Mouse (Mus musculus) Patski (cell line): ENCODE measurements at regions not wholly inside any gene's neighbourhood (a gene's known extent, or its start where the extent isn't known, plus 50 kb on each side); places are given as distances from the start of the nearest gene placed in this dataset.
A peak's percentile ranks its signal among the peaks of the same experiment; 100 is the strongest.
"Not testable (repeated sequence)": the region's sequence is repeated elsewhere in the genome, so short reads cannot be mapped to it uniquely, and the experiment has no call there.

ENCODE experiments used
- ATAC-seq: fragments of 100-300 bp; one replicate; pipeline ENCODE4 v1.8.0; 2021
- CTCF ChIA-PET: fragments of 350-600 bp; sonication (Branson Sonifier 250); formaldehyde crosslinking; loops from one replicate; lab custom pipeline; 2022; ENCODE audit warnings: inconsistent platforms; lab: Charles Lee
- POLR2A ChIA-PET: fragments of 350-600 bp; sonication (Branson Sonifier 250); formaldehyde crosslinking; loops from one replicate; lab custom pipeline; 2022; ENCODE audit warnings: antibody characterized with exemption, inconsistent platforms; lab: Charles Lee
- DNase-seq: peaks from one replicate; pipeline ENCODE4 v3.0.0-alpha.2; 2011; ENCODE audit warnings: low read depth, low spot score
- H3K27me3 ChIP-seq: fragments of 371-371 bp; one replicate; pipeline ENCODE4 v1.5.1; 2021
- CTCF ChIP-seq: fragments of 100-300 bp; IDR thresholded peaks from one replicate; pipeline ENCODE4 v1.5.1; 2021
- in situ Hi-C: fragments of 300-500 bp; cut with MboI; formaldehyde crosslinking; loops from 3 replicates; pipeline ENCODE4 v1.11.1; 2018; ENCODE audit warnings: low pct_unique_long_range_greater_than_20kb, mixed read lengths

DNA sequence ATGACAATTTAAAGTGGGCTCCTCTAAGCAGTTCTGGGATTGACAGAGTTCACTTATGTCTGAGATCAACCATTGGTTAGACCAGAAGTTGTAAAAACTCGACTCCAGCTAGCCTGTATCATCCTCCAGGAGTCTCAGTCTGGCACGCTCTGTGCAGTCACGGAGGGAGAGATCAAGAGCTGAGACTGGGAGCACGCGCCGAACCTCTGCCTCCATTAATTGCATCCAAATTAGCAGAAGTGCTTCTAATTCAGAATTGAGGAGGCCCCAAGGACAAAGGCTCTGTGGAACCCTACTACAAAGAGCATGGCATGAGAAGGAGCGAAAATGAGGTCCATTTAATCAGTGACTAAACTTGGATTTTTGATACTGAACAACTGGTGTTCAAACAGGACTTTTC lies 406.9 kb downstream of the Dad1 start:
- CTCF ChIA-PET, result interaction anchor here (0.7 kb wide), 1 partner anchor 8 kb away, joined by 3 read pairs; no protein-coding TSS in a partner anchor
- in situ Hi-C loops, result no loop called here
- ATAC-seq, result no peak
- H3K27me3 ChIP-seq, result no peaks in the 10 kb centered on the region
- POLR2A ChIA-PET, result no interaction called here
- no peak for TF ChIP-seq CTCF
- no peak for DNase-seq

DNA sequence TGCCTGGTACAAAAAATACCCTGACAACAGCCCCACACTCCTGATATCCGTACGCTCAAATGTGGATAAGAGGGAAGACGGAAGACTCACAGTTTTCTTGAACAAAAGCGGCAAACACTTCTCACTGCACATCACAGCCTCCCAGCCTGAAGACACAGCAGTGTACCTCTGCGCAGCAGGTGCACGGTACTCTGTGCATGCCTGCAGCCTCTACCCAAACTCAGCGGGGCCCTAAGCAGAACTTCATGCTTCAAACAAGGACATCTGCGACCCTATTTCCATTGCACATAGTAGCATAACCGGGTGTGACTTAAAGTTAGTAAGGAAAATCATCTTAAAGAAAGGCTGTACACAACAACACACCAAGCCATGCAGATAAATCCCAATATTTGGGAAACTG lies 408.3 kb downstream of the Dad1 start:
- ChIA-PET CTCF (no interaction called here), POLR2A (no interaction called here)
- no peak for TF ChIP-seq CTCF
- DNase-seq (no peak), ATAC-seq (no peak)
- in situ Hi-C loops, result no loop called here
- H3K27me3 ChIP-seq, result no peaks in the 10 kb centered on the region

DNA sequence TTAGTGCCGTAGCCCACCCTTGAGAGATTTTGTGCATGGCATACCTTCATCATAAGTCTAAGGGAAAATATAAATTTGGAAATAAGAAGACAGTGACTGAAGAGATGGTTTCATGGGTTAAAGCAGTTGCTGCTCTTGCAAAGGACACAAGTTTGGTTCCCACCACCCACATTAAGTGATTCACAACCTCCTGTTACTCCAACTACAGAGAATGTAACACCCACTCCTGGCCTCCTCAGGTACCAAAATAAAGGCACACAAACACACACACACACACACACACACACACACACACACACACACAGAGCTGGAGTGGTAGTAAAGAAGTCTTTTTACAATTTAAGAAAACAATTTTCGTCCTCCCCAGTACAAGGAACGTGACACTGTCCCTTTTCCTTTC lies 421.4 kb downstream of the Dad1 start:
- CTCF ChIA-PET, result no interaction called here
- in situ Hi-C loops, result no loop called here
- POLR2A ChIA-PET, result no interaction called here

DNA sequence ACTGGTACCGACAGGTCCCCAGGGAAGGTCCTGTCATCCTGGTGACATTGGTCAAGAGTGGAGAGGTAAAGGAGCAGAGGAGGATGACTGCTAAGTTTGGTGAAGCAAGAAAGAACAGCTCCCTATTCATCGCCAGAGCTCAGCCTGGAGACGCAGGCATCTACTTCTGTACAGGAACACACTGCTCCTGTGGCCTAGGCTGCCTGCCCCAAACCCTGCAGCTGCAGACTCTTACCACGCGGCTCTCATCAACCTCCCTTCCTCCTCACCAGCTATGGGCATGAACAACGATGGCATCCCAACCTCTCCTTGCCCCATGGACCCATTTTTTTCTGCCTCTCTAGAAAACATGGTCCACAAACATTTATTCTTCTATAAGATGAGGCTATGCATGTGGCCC lies 422.3 kb downstream of the Dad1 start:
- DNase-seq, result no peak
- in situ Hi-C loops, result no loop called here
- CTCF ChIA-PET, result no interaction called here
- TF ChIP-seq CTCF, result no peak
- H3K27me3 ChIP-seq, result no peaks in the 10 kb centered on the region
- no peak for ATAC-seq
- POLR2A ChIA-PET, result no interaction called here

More for the DNA sequence above, 421.4 kb downstream of the Dad1 start:
- ATAC-seq (no peak), DNase-seq (no peak)
- TF ChIP-seq CTCF, result no peak
- no peaks in the 10 kb centered on the region for H3K27me3 ChIP-seq

DNA sequence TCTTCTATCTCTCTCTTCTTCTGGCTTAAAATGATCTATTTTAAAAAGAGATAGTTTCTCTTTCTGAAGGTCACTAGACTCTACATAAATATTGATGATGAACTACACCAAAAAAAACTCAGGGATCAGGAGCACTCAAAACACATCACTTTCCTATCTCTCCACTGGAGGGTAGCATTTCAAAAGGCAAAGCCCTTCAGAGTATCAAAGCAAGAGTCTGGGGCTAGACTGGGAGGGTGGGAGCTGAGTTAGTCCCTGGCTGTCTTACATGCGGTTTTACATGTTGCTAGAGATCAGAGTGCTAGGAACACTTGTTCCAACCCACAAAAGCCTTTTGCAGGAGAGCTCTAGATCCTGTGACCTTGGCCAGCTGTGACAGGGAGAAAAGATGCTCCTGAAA lies 423.2 kb downstream of the Dad1 start:
- H3K27me3 ChIP-seq, result no peaks in the 10 kb centered on the region
- in situ Hi-C loops, result no loop called here
- ChIA-PET POLR2A (no interaction called here), CTCF (no interaction called here)
- DNase-seq, result no peak
- ATAC-seq, result no peak
- TF ChIP-seq CTCF, result no peak

DNA sequence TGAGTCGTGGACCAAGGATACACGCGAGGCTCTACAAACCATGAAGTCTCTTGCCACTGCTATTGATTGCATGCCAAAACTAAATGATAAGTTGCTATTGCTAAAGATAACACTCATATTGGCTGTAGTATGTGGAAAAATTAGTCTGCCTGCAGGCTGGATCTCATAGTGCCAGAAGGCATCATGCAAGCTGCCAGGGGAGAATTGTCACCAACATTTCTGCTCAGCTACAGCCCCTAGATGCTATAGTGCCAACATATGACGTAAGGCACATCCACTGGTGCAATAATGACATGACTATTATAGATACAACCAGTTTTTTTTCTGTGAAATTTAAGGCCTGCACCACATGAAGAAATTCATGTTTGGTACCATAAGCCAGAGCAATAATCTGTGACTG lies 427.1 kb downstream of the Dad1 start:
- POLR2A ChIA-PET, result no interaction called here
- TF ChIP-seq CTCF, result no peak
- no peak for ATAC-seq
- in situ Hi-C loops, result no loop called here
- H3K27me3 ChIP-seq, result no peaks in the 10 kb centered on the region
- no peak for DNase-seq
- CTCF ChIA-PET, result interaction anchor here (1.0 kb wide), 1 partner anchor 21 kb away, joined by 3 read pairs; no protein-coding TSS in a partner anchor

DNA sequence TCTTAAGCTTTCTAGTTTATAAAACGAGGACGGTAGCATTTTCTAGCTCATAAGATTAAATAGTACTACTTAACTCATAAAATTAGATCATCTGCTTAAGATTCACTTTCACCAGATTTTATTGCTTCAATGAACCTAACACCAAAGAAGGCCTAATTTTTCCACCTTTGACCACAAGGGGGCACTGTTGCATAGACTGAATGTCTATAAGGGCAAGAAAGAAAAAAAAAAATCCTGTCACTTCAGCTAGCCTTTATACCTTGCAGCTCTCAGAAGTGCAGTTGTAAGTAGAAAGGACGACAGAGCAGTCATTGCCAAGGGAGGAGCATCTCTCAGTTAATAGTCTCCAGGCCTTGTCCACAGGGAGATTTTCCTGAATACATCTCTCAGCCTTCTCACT lies 447.7 kb downstream of the Dad1 start:
- TF ChIP-seq CTCF, result peak; percentile 42
- ChIA-PET CTCF (interaction anchor here (0.8 to 1.4 kb wide), 4 partner anchors 9 to 21 kb away, joined by 3 to 5 read pairs (median 4); no protein-coding TSS in a partner anchor), POLR2A (no interaction called here)
- DNase-seq (no peak), ATAC-seq (no peak)
- in situ Hi-C loops, result no loop called here
- H3K27me3 ChIP-seq, result no peaks in the 10 kb centered on the region

DNA sequence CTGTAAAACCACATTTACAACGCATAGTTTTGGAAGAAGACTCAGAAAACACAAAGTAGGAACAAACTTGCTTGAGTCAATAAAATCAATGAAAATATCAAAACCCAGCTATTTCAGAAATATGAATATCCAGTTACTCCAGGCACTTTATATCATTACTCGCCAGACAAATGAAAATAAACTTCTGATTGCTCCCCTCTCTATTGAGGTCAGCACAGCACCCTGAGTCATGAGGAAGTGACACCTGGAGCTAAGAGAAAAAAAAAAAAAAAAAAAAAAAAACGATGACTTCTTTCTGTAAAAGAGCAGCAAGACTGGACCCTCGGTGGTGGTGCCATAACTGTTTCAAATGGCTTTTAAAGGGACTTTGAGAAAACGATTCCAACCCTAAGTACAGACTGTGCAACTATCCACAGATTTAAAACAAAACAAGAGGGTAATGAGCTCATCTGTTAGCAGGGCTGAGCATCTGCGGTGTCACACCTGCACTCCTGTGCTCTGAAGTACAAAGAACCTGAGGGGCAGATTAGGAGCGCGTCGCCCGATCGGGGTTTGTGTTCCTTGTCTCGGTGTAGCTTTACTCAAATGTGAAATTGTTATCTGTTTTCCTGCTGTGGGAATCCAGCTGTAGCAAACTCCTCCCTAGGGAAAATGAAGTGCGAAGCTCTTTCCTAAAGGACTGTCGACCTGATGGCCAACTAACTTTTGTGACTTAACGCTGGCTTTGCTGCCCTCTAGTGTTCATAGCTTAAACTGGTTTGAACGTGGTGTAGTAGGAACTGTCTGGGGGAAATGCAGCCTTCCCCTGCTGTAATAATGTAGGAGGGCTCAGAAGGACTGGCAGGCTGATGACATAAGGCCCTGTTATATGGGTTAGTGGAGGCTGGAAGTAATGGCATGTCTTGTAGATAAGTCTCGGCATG lies 449.9 kb downstream of the Dad1 start:
- no peaks in the 10 kb centered on the region for H3K27me3 ChIP-seq
- CTCF ChIA-PET, result interaction anchor here (0.8 to 1.5 kb wide), 10 partner anchors 9 to 260 kb away, joined by 3 to 7 read pairs (median 3); no protein-coding TSS in a partner anchor
- ATAC-seq (peak; percentile 88), DNase-seq (peak; percentile 19)
- in situ Hi-C loops, result no loop called here
- TF ChIP-seq CTCF, result peak; percentile 68
- POLR2A ChIA-PET, result no interaction called here

DNA sequence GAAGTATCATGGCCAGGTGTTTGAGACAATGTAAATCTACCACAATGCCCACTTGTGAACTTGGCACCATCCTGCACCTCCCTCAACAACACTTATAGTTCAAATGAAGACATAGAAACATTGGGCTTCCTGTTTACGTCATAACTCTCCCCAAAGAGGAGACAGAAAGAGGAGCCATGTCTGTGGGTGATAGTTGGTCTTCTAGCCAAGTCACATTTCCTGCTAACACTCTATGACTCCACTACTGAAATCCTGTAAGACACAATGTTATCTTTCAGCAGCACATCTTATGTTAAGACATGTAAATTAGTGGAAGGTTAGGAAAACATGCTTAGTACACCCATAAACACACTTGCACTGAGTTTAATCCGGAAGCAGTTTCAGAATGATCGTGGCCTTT lies 451.4 kb downstream of the Dad1 start:
- TF ChIP-seq CTCF, result no peak
- ChIA-PET POLR2A (no interaction called here), CTCF (no interaction called here)
- ATAC-seq (no peak), DNase-seq (no peak)
- in situ Hi-C loops, result no loop called here
- no peaks in the 10 kb centered on the region for H3K27me3 ChIP-seq

DNA sequence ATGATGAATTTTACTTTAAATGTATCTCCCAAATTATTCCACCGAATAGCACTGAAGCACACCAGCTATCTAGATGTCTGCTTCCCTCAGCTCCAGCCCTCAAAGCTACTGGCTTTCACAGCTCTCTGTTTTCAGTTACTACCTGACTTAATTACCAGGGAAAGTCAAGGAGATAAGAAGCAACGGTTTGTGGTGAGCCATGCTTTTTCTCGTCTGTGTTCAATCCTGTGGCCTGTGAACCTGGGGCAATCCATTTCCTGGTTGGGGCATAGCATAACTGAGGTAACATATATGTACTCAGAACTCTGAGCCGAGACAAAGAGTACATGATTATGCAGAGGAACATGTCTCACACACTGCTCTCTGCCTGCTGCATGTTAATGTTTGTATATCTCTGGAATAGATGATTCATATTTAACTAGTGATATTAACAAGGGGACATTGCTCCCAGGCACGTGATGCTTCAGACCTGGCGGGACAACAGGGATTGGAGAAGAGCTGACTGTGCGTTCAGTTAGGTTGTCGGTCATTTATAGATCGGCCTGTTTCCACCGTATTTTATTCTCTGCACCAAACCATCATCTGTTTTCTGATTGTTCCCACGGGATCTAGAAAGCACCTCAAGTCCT lies 453.3 kb downstream of the Dad1 start:
- POLR2A ChIA-PET, result interaction anchor here (0.6 kb wide), 1 partner anchor 347 kb away, joined by 5 read pairs; no protein-coding TSS in a partner anchor
- in situ Hi-C loops, result no loop called here
- ATAC-seq (no peak), DNase-seq (no peak)
- no peak for TF ChIP-seq CTCF
- CTCF ChIA-PET, result no interaction called here
- no peaks in the 10 kb centered on the region for H3K27me3 ChIP-seq

DNA sequence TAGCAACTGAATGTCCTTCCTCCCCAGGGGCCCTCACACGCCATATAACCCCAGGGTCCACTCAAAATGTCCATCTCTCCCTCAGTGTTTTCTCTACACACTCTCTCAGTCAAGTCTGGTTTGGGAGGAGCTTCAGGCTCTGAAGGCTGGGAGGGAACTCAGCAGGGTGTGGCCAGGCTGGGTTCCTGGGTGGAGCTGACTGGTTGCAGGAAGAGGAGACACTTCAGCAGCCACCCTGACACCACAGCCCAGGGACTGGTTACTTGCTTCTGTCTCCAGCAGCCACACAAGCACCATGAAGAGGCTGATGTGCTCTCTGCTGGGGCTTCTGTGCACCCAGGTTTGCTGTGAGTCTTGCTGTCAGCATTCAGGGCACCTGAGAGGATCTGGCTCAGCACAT lies 458.7 kb downstream of the Dad1 start:
- DNase-seq, ATAC-seq, POLR2A ChIA-PET, in situ Hi-C loops, H3K27me3 ChIP-seq: not testable (repeated sequence)
- CTCF ChIA-PET, result interaction anchor here (1.0 kb wide), 1 partner anchor 9 kb away, joined by 3 read pairs; no protein-coding TSS in a partner anchor
